Mouse (Mus musculus) hindbrain, embryonic 11.5 days (tissue): ENCODE data around the gene Dcbld1. TPM values are rescaled to one million over a fixed set of nuclear protein-coding genes. Genes with fewer than 3 reads are reported as not detected.

Source experiments
- ATAC-seq: fragments of 200-750 bp; cut with Nextera tagmentation; 2 replicates; pipeline ENCODE4 v1.8.0; 2017; ENCODE audit warnings: mild to moderate bottlenecking, moderate TSS enrichment, moderate library complexity; ENCODE audit not compliant: low FRiP score
- DNase-seq: peaks from one replicate; pipeline ENCODE4 v3.0.0-alpha.2; 2015; ENCODE audit warnings: low spot score
- H3K27ac ChIP-seq: fragments of 300-500 bp; sonication (generic); 2 replicates; pipeline ENCODE4 v1.5.1; 2014; ENCODE audit warnings: mild to moderate bottlenecking, low read depth, low read length
- H3K27me3 ChIP-seq: fragments of 300-500 bp; sonication (generic); 2 replicates; pipeline ENCODE4 v1.6.1; 2014; ENCODE audit warnings: mild to moderate bottlenecking, low read length, moderate library complexity, mixed read lengths; ENCODE audit not compliant: control insufficient read depth, insufficient read depth
- H3K36me3 ChIP-seq: fragments of 300-500 bp; sonication (generic); 2 replicates; pipeline ENCODE4 v1.6.1; 2014; ENCODE audit warnings: mild to moderate bottlenecking, low read length, moderate library complexity, mixed read lengths; ENCODE audit not compliant: control insufficient read depth, insufficient read depth
- H3K4me1 ChIP-seq: fragments of 300-500 bp; sonication (generic); replicated peaks from 2 replicates; pipeline ENCODE4 v1.6.1; 2014; ENCODE audit warnings: low read length, mixed read lengths; ENCODE audit not compliant: control insufficient read depth, insufficient read depth
- H3K4me2 ChIP-seq: fragments of 300-500 bp; sonication (generic); replicated peaks from 2 replicates; pipeline ENCODE4 v1.6.1; 2014; ENCODE audit warnings: mild to moderate bottlenecking, low read depth, low read length
- H3K4me3 ChIP-seq: fragments of 300-500 bp; sonication (generic); 2 replicates; pipeline ENCODE4 v1.5.1; 2014; ENCODE audit warnings: low read depth, low read length
- H3K9ac ChIP-seq: fragments of 300-500 bp; sonication (generic); 2 replicates; pipeline ENCODE4 v1.6.1; 2014; ENCODE audit warnings: low read depth, low read length
- H3K9me3 ChIP-seq: fragments of 300-500 bp; sonication (generic); 2 replicates; pipeline ENCODE4 v1.6.1; 2016; ENCODE audit warnings: low read length; ENCODE audit not compliant: control insufficient read depth
- WGBS: fragments of 180-500 bp; shearing (Covaris S2); extraction: QIAGEN DNeasy Blood & Tissue Kit; methylation state at CpG from one replicate; pipeline ENCODE4 v1.1.7; 2014; 5-methylcytosine and 5-hydroxymethylcytosine counted together
- polyA plus RNA-seq: library from polyadenylated mRNA; unstranded; fragments of >200 nt; fragmentation: Nextera tagmentation; extraction: Ambion mirVana; gene quantifications from 2 replicates; pipeline ENCODE4 v1.2.1, GENCODE M21; 2014

Dcbld1 gene
- polyA plus RNA-seq, 1 experiment from 2014 or later: 18.8 TPM

DNA sequence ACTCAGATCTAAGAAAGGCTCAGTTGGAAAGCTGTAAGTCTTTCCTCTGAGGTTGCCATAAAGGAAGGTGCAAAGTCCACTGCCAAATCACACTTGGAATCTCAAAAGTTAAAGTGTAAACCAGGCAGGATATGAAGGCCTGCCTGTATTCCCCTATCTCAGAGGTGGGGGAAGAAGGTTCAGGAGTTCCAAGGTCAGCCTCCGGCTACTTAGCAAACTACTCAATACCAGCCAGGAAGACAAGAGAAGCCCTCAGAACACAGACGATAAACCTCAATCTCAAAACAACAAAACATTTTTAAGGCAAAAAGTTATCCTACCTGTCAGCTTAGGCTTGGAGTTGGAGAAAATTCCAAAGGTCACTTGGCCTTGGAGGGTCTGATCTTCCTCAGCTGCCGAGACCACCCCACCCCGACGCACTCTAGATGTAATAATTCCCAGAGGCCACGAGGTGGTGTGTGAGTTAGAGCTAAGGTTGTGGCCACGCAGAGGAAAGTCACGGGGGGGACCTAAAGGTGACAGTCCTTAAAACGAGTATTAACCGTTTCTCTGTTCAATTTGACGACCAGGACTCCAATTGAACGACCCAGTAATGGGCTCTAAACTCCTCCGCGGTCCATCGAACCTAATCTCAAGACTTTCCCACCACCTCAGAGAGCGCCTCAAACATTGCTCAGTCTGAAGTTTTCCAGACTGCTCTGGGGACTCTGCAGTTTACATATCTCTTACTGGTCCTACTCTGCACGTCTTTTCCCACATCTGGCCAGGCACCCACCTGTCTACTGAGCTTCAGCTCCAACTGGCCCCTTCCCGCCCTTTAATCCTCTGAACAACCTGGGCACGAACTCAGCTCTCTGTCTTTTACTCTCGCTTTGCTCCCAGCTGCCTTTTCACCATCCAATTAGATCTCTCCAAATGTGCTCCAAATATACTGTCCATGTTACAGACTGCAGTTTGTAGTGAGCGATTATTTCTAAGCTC, 933 bp upstream of the Dcbld1 start:
- Histone ChIP-seq H3K4me3 (peak overlapping the region; percentile 83), H3K27me3 (no peaks in the 10 kb centered on the region), H3K9me3 (no peaks in the 10 kb centered on the region), H3K36me3 (no peaks in the 10 kb centered on the region), H3K9ac (no peak overlapping the region), H3K27ac (no peak overlapping the region), H3K4me1 (no peaks in the 10 kb centered on the region), H3K4me2 (peak overlapping the region; percentile 83)
- DNase-seq (peak; percentile 62), ATAC-seq (peak; percentile 22; the same call in 1 of the 2 replicates)
- 15% methylated on average over 21 of the region's 21 CpGs for WGBS

GRCm38 (mm10) chr10:52233969-52234653, 692 bp downstream of the Dcbld1 start:
- WGBS: under 1% methylated on average over 37 of the region's 40 CpGs
- peak overlapping the region; percentile 83 for H3K4me3 ChIP-seq
- peak overlapping the region; percentile 67 for H3K27ac ChIP-seq
- no peaks in the 10 kb centered on the region for H3K9me3 ChIP-seq
- ATAC-seq: peak; percentile 76
- H3K36me3 ChIP-seq: no peaks in the 10 kb centered on the region
- H3K4me1 ChIP-seq: no peaks in the 10 kb centered on the region
- H3K4me2 ChIP-seq: peak overlapping the region; percentile 83
- peak overlapping the region; percentile 84 for H3K9ac ChIP-seq
- no peaks in the 10 kb centered on the region for H3K27me3 ChIP-seq
- DNase-seq: peak; percentile 66

- WGBS: 20% methylated on average over 7 of the region's 7 CpGs
Measured at GRCm38 (mm10) chr10:52234654-52234981, 1.2 kb downstream of the Dcbld1 start.

GRCm38 (mm10) chr10:52235461-52235860, 2.0 kb downstream of the Dcbld1 start:
- Histone ChIP-seq H3K9me3 (no peaks in the 10 kb centered on the region), H3K4me1 (no peaks in the 10 kb centered on the region), H3K27ac (no peak overlapping the region), H3K9ac (no peak overlapping the region), H3K4me3 (no peak overlapping the region), H3K27me3 (no peaks in the 10 kb centered on the region), H3K36me3 (no peaks in the 10 kb centered on the region), H3K4me2 (peak overlapping the region; percentile 83; the same call in 1 of the 2 replicates)
- DNase-seq: no peak
- no peak for ATAC-seq
- WGBS: 88% methylated on average over 5 of the region's 5 CpGs

More at GRCm38 (mm10) chr10:52234654-52234981, 1.2 kb downstream of the Dcbld1 start:
- peak overlapping the region; percentile 83 for H3K4me2 ChIP-seq
- no peaks in the 10 kb centered on the region for H3K4me1 ChIP-seq
- H3K4me3 ChIP-seq: peak overlapping the region; percentile 83
- H3K9me3 ChIP-seq: no peaks in the 10 kb centered on the region
- no peak overlapping the region for H3K9ac ChIP-seq
- H3K36me3 ChIP-seq: no peaks in the 10 kb centered on the region
- no peak overlapping the region for H3K27ac ChIP-seq
- H3K27me3 ChIP-seq: no peaks in the 10 kb centered on the region
- DNase-seq: peak; percentile 23
- ATAC-seq: no peak

- H3K27me3 ChIP-seq: no peaks in the 10 kb centered on the region
- no peak overlapping the region for H3K4me3 ChIP-seq
- H3K9me3 ChIP-seq: no peaks in the 10 kb centered on the region
- no peak overlapping the region for H3K9ac ChIP-seq
- no peak overlapping the region for H3K4me2 ChIP-seq
- no peaks in the 10 kb centered on the region for H3K4me1 ChIP-seq
- WGBS: 90% methylated on average over 5 of the region's 5 CpGs
- no peaks in the 10 kb centered on the region for H3K36me3 ChIP-seq
- ATAC-seq: no peak
- no peak overlapping the region for H3K27ac ChIP-seq
- no peak for DNase-seq
Measured at GRCm38 (mm10) chr10:52242015-52242414, 8.6 kb downstream of the Dcbld1 start.

DNA sequence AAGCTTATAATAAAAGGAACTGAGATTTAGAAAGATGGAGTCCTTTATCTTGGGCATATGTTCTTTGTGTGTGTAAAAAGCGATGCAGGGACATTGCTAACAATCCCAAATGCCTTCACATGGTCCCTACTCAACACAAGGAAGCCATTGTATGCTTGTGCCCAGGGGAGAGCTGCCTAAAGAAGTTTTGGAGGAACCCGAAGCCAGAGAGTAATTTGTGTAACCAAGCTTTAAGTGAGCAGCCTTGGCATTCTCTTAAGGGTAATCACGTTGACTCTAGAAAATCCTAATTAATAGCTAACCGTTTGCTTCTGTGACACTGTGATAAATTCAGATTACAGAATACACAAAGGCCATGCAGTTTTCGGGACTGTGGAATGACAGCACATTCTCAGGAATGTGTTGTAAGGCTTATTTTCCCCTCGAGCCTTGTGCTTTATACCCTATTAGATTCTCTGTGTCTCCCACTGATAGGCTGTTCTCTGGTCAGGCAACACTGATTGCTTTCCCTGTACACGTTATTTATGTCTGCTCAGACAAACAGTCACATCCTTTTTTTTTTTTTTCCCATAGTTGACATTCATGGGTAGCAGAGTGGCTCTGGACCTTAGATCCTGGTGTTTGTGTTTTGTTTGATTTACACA, 9.4 kb downstream of the Dcbld1 start:
- DNase-seq (no peak), ATAC-seq (no peak)
- 62% methylated on average over 7 of the region's 7 CpGs for whole genome bisulfite sequencing
- no peak overlapping the region for H3K9ac ChIP-seq
- H3K27me3 ChIP-seq: no peaks in the 10 kb centered on the region
- H3K4me3 ChIP-seq: no peak overlapping the region
- no peaks in the 10 kb centered on the region for H3K36me3 ChIP-seq
- no peak overlapping the region for H3K4me2 ChIP-seq
- H3K4me1 ChIP-seq: no peaks in the 10 kb centered on the region
- no peaks in the 10 kb centered on the region for H3K9me3 ChIP-seq
- no peak overlapping the region for H3K27ac ChIP-seq

DNA sequence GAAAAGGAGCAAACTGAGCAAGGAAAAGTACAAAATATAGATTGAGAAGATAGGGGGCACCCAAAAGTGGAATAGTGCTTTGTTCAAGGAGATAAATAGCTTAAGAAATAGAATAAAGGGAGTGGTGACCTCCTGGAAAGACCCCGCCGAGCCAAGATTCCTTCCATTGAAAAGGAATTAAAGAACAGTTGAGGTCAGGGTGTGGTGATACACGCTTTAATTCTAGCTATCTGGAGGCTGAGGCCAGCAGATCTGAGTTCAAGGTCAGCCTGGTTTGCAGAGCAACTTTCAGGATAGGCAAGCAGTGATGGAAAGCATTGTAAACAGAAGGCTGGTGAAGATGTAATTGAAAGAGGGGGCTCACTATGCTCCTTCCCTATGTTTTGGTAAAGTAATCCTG, 12.8 kb downstream of the Dcbld1 start:
- Histone ChIP-seq H3K4me3 (no peak overlapping the region), H3K4me2 (no peak overlapping the region), H3K27me3 (no peaks in the 10 kb centered on the region), H3K36me3 (no peaks in the 10 kb centered on the region), H3K9me3 (no peaks in the 10 kb centered on the region), H3K4me1 (no peaks in the 10 kb centered on the region), H3K27ac (no peak overlapping the region), H3K9ac (no peak overlapping the region)
- no peak for DNase-seq
- 58% methylated on average over 3 of the region's 3 CpGs for WGBS
- ATAC-seq: no peak

GRCm38 (mm10) chr10:52252240-52252639, 18.8 kb downstream of the Dcbld1 start:
- H3K27ac ChIP-seq: no peak overlapping the region
- no peaks in the 10 kb centered on the region for H3K27me3 ChIP-seq
- no peak overlapping the region for H3K4me3 ChIP-seq
- no peaks in the 10 kb centered on the region for H3K9me3 ChIP-seq
- no peak overlapping the region for H3K4me2 ChIP-seq
- H3K9ac ChIP-seq: no peak overlapping the region
- DNase-seq (no peak), ATAC-seq (no peak)
- 79% methylated on average over 1 of the region's 1 CpGs for WGBS
- no peaks in the 10 kb centered on the region for H3K36me3 ChIP-seq
- H3K4me1 ChIP-seq: no peaks in the 10 kb centered on the region
